Mouse (Mus musculus) neural tube, embryonic 14.5 days (tissue): ENCODE data around the gene Chsy1. TPM values are rescaled to one million over a fixed set of nuclear protein-coding genes. Genes with fewer than 3 reads are reported as not detected.

Source experiments
- ATAC-seq: fragments of 200-750 bp; cut with Nextera tagmentation; 2 replicates; pipeline ENCODE4 v1.8.0; 2017; ENCODE audit warnings: low read depth, mild to moderate bottlenecking, moderate TSS enrichment, moderate library complexity
- H3K27ac ChIP-seq: fragments of 300-500 bp; sonication (generic); 2 replicates; pipeline ENCODE4 v1.5.1; 2014; ENCODE audit warnings: low read depth, mild to moderate bottlenecking, control low read depth, low read length, moderate library complexity, mixed read lengths
- H3K27me3 ChIP-seq: fragments of 300-500 bp; sonication (generic); 2 replicates; pipeline ENCODE4 v1.6.1; 2014; ENCODE audit warnings: low read length; ENCODE audit not compliant: control insufficient read depth, insufficient read depth
- H3K36me3 ChIP-seq: fragments of 300-500 bp; sonication (generic); 2 replicates; pipeline ENCODE4 v1.6.1; 2014; ENCODE audit warnings: low read length, mixed read lengths; ENCODE audit not compliant: control insufficient read depth, insufficient read depth
- H3K4me1 ChIP-seq: fragments of 300-500 bp; sonication (generic); 2 replicates; pipeline ENCODE4 v1.6.1; 2014; ENCODE audit warnings: low read length; ENCODE audit not compliant: control insufficient read depth, insufficient read depth
- H3K4me2 ChIP-seq: fragments of 300-500 bp; sonication (generic); 2 replicates; pipeline ENCODE4 v1.6.1; 2014; ENCODE audit warnings: mild to moderate bottlenecking, low read depth, low read length, control low read depth
- H3K4me3 ChIP-seq: fragments of 300-500 bp; sonication (generic); 2 replicates; pipeline ENCODE4 v1.5.1; 2014; ENCODE audit warnings: low read depth, low read length, control low read depth, mixed read lengths
- H3K9ac ChIP-seq: fragments of 300-500 bp; sonication (generic); replicated peaks from 2 replicates; pipeline ENCODE4 v1.6.1; 2014; ENCODE audit warnings: low read depth, mild to moderate bottlenecking, control low read depth, low read length, mixed read lengths
- H3K9me3 ChIP-seq: fragments of 300-500 bp; sonication (generic); 2 replicates; pipeline ENCODE4 v1.6.1; 2016; ENCODE audit warnings: low read length; ENCODE audit not compliant: control insufficient read depth
- WGBS: fragments of 180-500 bp; shearing (Covaris S2); extraction: QIAGEN DNeasy Blood & Tissue Kit; methylation state at CpG from one replicate; pipeline ENCODE4 v1.1.7; 2014; 5-methylcytosine and 5-hydroxymethylcytosine counted together
- polyA plus RNA-seq: library from polyadenylated mRNA; unstranded; fragments of >200 nt; fragmentation: Nextera tagmentation; extraction: Ambion mirVana; gene quantifications from 2 replicates; pipeline ENCODE4 v1.2.1, GENCODE M21; 2014

The Chsy1 gene
- polyA plus RNA-seq, 1 experiment from 2014 or later: 16.4 TPM

DNA sequence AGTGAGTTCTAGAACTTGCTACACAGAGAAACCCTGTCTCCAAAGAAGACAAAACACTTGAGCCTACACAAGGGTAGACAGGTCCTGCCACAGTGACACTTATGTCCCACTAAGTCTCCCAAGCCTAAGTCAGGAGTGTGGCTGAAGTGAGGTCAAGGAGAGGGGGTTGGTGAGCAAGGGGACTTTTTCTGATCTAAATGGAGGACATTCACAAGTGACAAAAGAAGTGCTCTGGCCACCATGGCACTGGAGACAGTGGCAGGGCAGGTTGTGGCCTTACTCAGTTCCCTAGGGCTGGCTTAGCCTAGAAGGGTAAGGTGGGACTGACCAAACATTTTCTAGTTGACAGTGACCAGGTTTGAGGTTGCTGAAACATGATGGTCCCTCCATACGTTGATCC is 106.6 kb downstream of the Chsy1 start:
- WGBS: 75% methylated on average over 1 of the region's 1 CpGs
- no peaks in the 10 kb centered on the region for H3K9me3 ChIP-seq
- no peak for ATAC-seq
- H3K27me3 ChIP-seq: no peaks in the 10 kb centered on the region
- no peaks in the 10 kb centered on the region for H3K36me3 ChIP-seq
- no peak overlapping the region for H3K27ac ChIP-seq
- H3K9ac ChIP-seq: no peak overlapping the region
- peaks cover 8% of the 10 kb centered on the region; the same call in 1 of the 2 replicates for H3K4me1 ChIP-seq
- H3K4me3 ChIP-seq: no peak overlapping the region
- H3K4me2 ChIP-seq: no peak overlapping the region

DNA sequence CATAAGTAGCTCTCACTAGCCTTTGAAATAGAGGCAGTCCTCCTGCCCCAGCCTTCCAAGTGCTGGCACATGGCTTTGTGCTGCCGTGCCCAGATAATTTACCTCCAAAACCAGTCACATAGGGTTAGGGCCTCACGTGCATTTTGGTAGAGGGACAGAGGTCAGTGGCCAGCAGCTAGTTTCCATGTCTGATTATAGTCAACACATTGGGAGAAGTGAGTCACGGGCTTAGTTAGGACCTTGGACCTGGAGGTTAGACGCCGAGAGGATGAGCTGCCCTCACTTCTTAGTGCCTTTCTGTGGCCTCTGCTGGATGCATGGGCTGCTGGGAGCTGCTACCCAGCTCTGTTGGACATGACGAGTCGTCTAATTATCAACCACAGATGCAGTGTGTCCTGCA is 107.7 kb downstream of the Chsy1 start:
- H3K4me2 ChIP-seq: no peak overlapping the region
- H3K27me3 ChIP-seq: no peaks in the 10 kb centered on the region
- peaks cover 8% of the 10 kb centered on the region; the same call in 1 of the 2 replicates for H3K4me1 ChIP-seq
- no peaks in the 10 kb centered on the region for H3K9me3 ChIP-seq
- 77% methylated on average over 7 of the region's 7 CpGs for WGBS
- no peak overlapping the region for H3K9ac ChIP-seq
- ATAC-seq: no peak
- no peak overlapping the region for H3K27ac ChIP-seq
- no peaks in the 10 kb centered on the region for H3K36me3 ChIP-seq
- no peak overlapping the region for H3K4me3 ChIP-seq

DNA sequence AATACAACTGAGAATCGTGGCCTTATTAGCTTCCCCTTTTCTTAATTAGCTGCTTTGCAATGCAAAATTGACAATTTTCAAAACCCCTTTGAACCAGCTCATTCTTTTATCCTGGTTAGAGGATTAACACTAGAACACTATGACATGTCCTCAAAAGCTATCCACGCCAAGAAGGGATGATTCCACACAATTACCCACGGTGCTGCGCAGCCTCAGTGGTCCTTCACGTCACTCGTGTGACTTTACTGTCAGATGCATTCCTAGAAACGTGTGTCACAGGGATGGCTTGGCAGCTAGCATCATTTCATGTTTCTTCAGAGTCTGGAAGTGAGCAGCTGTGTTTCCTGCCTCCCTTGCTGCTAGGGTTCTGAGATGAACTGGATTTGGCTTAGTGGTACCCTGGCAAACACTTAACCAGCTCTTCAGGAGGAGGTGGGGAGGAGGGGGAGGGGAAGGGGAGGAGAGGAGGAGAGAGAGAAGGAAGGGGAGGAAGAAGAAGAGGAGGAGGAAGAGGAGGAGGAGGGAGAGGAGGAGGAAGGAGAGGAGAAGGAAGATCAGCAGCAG is 108.3 kb downstream of the Chsy1 start:
- Histone ChIP-seq H3K36me3 (no peaks in the 10 kb centered on the region), H3K4me2 (no peak overlapping the region), H3K9ac (no peak overlapping the region), H3K4me3 (no peak overlapping the region), H3K4me1 (peaks cover 8% of the 10 kb centered on the region; the same call in 1 of the 2 replicates), H3K27ac (no peak overlapping the region), H3K27me3 (no peaks in the 10 kb centered on the region), H3K9me3 (no peaks in the 10 kb centered on the region)
- whole genome bisulfite sequencing: 66% methylated on average over 7 of the region's 7 CpGs
- ATAC-seq: no peak

DNA sequence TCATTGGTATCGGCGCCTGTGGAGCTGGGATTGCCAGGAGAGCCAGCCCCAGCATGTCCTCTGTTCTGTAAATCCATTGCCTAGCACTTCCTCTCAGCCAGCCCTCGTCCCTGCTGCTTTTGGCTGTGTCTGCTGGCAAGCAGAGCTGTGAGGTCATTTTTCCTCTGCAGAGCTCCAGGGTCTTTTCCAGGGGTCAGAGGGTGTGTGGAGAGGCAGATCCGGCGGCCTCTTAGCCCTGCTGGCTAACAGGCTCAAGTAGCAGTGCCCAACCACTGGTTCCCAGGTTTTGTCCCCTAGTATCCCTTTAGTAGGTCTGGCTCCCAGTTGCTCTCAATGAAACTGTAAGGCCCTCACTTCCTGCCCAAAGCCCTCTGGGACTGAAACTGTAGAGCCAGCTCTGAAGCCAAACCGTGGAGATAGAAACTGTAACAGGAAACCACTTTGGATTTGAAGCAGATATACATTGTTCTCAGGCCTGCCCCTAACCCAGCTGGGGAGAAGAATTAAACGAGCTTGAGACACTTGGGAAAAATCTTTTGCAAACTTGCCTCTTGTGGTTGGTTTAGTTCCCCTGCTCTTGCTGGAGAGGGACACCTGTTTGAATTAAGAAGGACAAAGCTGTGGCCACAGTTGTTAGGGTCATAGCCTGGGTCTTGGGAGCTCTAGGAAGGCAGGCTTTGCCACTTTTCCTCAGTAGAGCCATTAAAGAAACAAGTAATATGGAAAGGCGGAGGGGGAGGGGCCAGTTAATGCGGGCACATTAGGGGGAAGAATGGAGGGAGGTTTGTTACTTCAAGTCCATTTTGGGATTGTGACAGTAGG is 109.1 kb downstream of the Chsy1 start:
- no peak overlapping the region for H3K4me2 ChIP-seq
- WGBS: 42% methylated on average over 9 of the region's 9 CpGs
- no peak overlapping the region for H3K9ac ChIP-seq
- no peaks in the 10 kb centered on the region for H3K9me3 ChIP-seq
- ATAC-seq: 0 out of 2 replicates have a peak, but pooled peaks have one; percentile 44
- H3K27me3 ChIP-seq: no peaks in the 10 kb centered on the region
- H3K36me3 ChIP-seq: no peaks in the 10 kb centered on the region
- peaks cover 8% of the 10 kb centered on the region; the same call in 1 of the 2 replicates for H3K4me1 ChIP-seq
- no peak overlapping the region for H3K4me3 ChIP-seq
- no peak overlapping the region for H3K27ac ChIP-seq

DNA sequence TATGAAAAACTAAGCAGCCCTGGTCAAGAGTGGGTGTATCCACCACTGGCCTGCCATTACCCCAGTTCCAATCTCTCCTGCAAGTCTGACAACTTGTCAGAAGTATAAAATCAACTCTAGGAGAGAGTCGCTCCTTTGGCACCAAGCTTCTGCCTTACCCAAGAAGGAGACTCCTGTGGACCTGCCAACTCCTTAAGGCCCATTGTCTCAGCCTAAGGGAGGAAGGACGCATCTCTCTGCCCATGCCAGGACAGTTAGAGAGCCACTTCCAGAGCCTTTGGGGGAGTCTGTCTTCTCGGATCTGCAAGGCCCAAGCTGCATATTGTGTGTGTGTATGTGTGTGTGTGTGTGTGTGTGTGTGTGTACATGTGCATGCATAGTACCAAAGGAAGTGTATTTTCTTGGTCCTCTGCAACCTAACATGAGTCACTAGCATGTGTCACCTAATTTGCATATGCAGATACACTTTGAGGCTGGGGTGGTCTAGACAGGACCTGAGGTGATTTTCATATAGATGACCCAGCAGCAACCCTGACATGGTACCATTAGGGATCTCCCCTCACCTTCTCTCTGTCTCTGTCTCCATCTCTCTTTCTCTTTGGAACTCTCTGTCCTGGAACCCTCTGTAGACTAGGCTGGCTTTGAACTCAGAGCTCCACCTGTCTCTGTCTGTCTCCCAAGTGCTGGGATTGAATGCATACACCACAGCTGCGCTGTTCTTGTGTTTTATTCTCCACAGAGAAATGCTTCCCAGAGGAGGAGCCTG is 109.9 kb downstream of the Chsy1 start:
- no peak overlapping the region for H3K4me2 ChIP-seq
- no peaks in the 10 kb centered on the region for H3K9me3 ChIP-seq
- WGBS: 88% methylated on average over 4 of the region's 4 CpGs
- no peaks in the 10 kb centered on the region for H3K36me3 ChIP-seq
- ATAC-seq: no peak
- no peak overlapping the region for H3K4me3 ChIP-seq
- H3K27ac ChIP-seq: no peak overlapping the region
- no peaks in the 10 kb centered on the region for H3K27me3 ChIP-seq
- no peak overlapping the region for H3K9ac ChIP-seq
- H3K4me1 ChIP-seq: peaks cover 8% of the 10 kb centered on the region; the same call in 1 of the 2 replicates

DNA sequence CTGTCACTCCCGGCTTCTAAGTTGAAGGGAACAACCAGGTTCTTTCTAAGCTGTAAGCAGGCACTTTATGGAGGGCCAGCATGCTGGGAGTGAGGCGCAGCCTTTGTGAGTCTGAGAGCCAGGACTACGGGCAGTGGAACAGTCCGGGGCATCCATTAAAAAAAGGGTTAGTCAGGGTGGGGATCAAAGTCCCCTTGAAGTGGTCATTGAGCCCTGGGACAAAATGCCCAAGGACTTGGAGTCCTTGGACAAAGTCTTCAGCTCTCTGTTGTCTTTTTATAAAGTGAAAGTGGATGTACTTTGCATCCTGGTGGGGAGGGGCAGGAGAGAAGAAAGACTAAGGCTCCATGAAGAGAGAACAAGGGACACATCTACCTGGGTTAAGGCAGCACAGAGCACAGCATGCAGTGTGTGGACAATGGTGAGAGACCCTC is 110.5 kb downstream of the Chsy1 start:
- Histone ChIP-seq H3K27ac (no peak overlapping the region), H3K4me1 (peaks cover 8% of the 10 kb centered on the region; the same call in 1 of the 2 replicates), H3K9ac (no peak overlapping the region), H3K27me3 (no peaks in the 10 kb centered on the region), H3K36me3 (no peaks in the 10 kb centered on the region), H3K4me2 (no peak overlapping the region), H3K4me3 (no peak overlapping the region), H3K9me3 (no peaks in the 10 kb centered on the region; the same call in 1 of the 2 replicates)
- 40% methylated on average over 4 of the region's 4 CpGs for WGBS
- no peak for ATAC-seq

DNA sequence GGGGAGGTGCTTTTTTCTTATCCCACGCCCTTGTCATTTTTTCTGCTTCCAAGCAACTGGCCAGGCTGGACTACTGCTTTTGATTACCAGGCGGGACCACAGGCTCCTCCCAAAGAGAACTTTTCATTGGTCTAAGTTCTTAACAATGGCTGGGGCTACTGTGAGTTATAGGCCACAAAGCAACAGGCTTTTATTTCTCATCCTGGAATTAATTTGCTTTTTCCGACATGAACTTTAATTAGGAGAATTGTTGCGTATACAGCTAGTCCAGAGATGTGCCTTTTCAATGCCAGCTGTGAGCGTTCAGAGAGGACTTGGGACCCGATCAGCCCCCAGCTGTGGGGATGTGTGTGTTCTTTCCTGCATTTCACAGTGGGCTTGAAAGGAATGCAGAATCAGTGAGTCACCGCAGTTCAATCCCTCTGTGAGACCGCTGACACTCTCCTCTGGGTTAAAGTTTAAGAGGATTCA is 113.3 kb downstream of the Chsy1 start:
- no peaks in the 10 kb centered on the region for H3K27me3 ChIP-seq
- 11% methylated on average over 8 of the region's 8 CpGs for WGBS
- no peak overlapping the region for H3K9ac ChIP-seq
- no peak for ATAC-seq
- H3K27ac ChIP-seq: no peak overlapping the region
- no peaks in the 10 kb centered on the region; the same call in 1 of the 2 replicates for H3K9me3 ChIP-seq
- H3K4me3 ChIP-seq: no peak overlapping the region
- peaks cover 3% of the 10 kb centered on the region; the same call in 1 of the 2 replicates for H3K4me1 ChIP-seq
- no peak overlapping the region for H3K4me2 ChIP-seq
- H3K36me3 ChIP-seq: no peaks in the 10 kb centered on the region
